Mouse (Mus musculus): Measurements from ENCODE around the gene Ddi2.

DNA sequence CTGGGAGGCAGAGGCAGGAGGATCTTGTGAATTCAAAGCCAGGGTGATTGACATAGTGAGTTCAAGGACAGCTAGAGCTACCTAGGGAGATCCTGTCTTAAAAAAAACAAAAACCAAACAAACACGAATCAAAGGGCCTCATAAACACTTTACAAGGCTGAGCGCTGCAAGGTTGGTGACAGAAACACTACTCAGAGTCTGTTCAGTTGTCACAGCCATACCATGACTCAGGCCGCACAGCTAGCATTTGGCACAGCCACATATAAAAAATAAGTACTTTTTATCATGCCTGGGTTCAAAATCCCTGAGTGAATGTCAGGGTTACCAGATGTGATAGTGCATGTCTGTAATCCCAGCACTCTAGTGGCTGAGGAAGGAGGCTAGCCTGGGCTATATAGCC lies 76.0 kb downstream of the Ddi2 start:
- no peak for TF ChIP-seq CTCF (IDR thresholded peaks at IDR 0.05; ENCODE audit: low read depth)
- TF ChIP-seq EP300 (IDR thresholded peaks at IDR 0.05; ENCODE audit: low read depth): no peak
